Mouse (Mus musculus): ENCODE data around the gene Zdhhc19. TPM values are rescaled to one million over a fixed set of nuclear protein-coding genes. Genes with fewer than 3 reads are reported as not detected.

Gene Zdhhc19
- polyA plus RNA-seq, 1 experiment = 0.42 TPM

GRCm38 (mm10) chr16:32572528-32572927 is 76.5 kb downstream of the Zdhhc19 start:
- H3K27ac ChIP-seq (ENCODE audit: insufficient read depth, low read depth, low read length) = no peak overlapping the region
- no peaks in the 10 kb centered on the region for H3K36me3 ChIP-seq (ENCODE audit: control insufficient read depth, insufficient read depth, low read length)
- H3K4me1 ChIP-seq (ENCODE audit: control insufficient read depth, insufficient read depth, insufficient read length, low read length) = no peaks in the 10 kb centered on the region
- TF ChIP-seq POLR2A (IDR thresholded peaks at IDR 0.05; ENCODE audit: low read depth, low read length) = no peak
- no peak for TF ChIP-seq CTCF (IDR thresholded peaks at IDR 0.05; ENCODE audit: extremely low read depth, insufficient read length, insufficient replicate concordance, low read depth, low read length)
- 42% methylated on average over 4 of the region's 4 CpGs for whole genome bisulfite sequencing
- no peak overlapping the region for H3K4me3 ChIP-seq (ENCODE audit: low read depth, low read length)
- H3K27me3 ChIP-seq (ENCODE audit: control insufficient read depth, insufficient read depth, low read length) = no peaks in the 10 kb centered on the region

GRCm38 (mm10) chr16:32586482-32586881 is 90.4 kb downstream of the Zdhhc19 start:
- Histone ChIP-seq H3K4me3 (ENCODE audit: low read depth, low read length) (no peak overlapping the region), H3K27me3 (ENCODE audit: control insufficient read depth, insufficient read depth, low read length) (no peaks in the 10 kb centered on the region), H3K27ac (ENCODE audit: insufficient read depth, low read depth, low read length) (no peak overlapping the region), H3K4me1 (ENCODE audit: control insufficient read depth, insufficient read depth, insufficient read length, low read length) (peaks cover 5% of the 10 kb centered on the region; the same call in 1 of the 2 replicates), H3K36me3 (ENCODE audit: control insufficient read depth, insufficient read depth, low read length) (no peaks in the 10 kb centered on the region)
- WGBS = 84% methylated on average over 4 of the region's 4 CpGs
- TF ChIP-seq POLR2A (IDR thresholded peaks at IDR 0.05; ENCODE audit: low read depth, low read length) = no peak
- no peak for TF ChIP-seq CTCF (IDR thresholded peaks at IDR 0.05; ENCODE audit: extremely low read depth, insufficient read length, insufficient replicate concordance, low read depth, low read length)

- no peak for TF ChIP-seq POLR2A (IDR thresholded peaks at IDR 0.05; ENCODE audit: low read depth, low read length)
- no peak for TF ChIP-seq CTCF (IDR thresholded peaks at IDR 0.05; ENCODE audit: extremely low read depth, insufficient read length, insufficient replicate concordance, low read depth, low read length)
- Histone ChIP-seq H3K4me3 (ENCODE audit: low read depth, low read length) (no peak overlapping the region), H3K4me1 (ENCODE audit: control insufficient read depth, insufficient read depth, insufficient read length, low read length) (peaks cover 5% of the 10 kb centered on the region; the same call in 1 of the 2 replicates), H3K36me3 (ENCODE audit: control insufficient read depth, insufficient read depth, low read length) (no peaks in the 10 kb centered on the region), H3K27me3 (ENCODE audit: control insufficient read depth, insufficient read depth, low read length) (no peaks in the 10 kb centered on the region), H3K27ac (ENCODE audit: insufficient read depth, low read depth, low read length) (no peak overlapping the region)
- 42% methylated on average over 3 of the region's 3 CpGs for WGBS
These were observed 92.5 kb downstream of the Zdhhc19 start for GRCm38 (mm10) chr16:32588568-32588967.

GRCm38 (mm10) chr16:32591521-32591920 is 95.5 kb downstream of the Zdhhc19 start:
- WGBS = 93% methylated on average over 8 of the region's 8 CpGs
- H3K27ac ChIP-seq (ENCODE audit: insufficient read depth, low read depth, low read length) = no peak overlapping the region

GRCm38 (mm10) chr16:32593283-32593805 is 97.3 kb downstream of the Zdhhc19 start:
- Histone ChIP-seq H3K4me3 (ENCODE audit: low read depth, low read length) (no peak overlapping the region), H3K4me1 (ENCODE audit: control insufficient read depth, insufficient read depth, insufficient read length, low read length) (peaks cover 2% of the 10 kb centered on the region; the same call in 1 of the 2 replicates), H3K27ac (ENCODE audit: insufficient read depth, low read depth, low read length) (no peak overlapping the region), H3K36me3 (ENCODE audit: control insufficient read depth, insufficient read depth, low read length) (no peaks in the 10 kb centered on the region), H3K27me3 (ENCODE audit: control insufficient read depth, insufficient read depth, low read length) (no peaks in the 10 kb centered on the region)
- 75% methylated on average over 5 of the region's 5 CpGs for WGBS
- no peak for TF ChIP-seq POLR2A (IDR thresholded peaks at IDR 0.05; ENCODE audit: low read depth, low read length)
- TF ChIP-seq CTCF (IDR thresholded peaks at IDR 0.05; ENCODE audit: extremely low read depth, insufficient read length, insufficient replicate concordance, low read depth, low read length) = no peak

More at GRCm38 (mm10) chr16:32591521-32591920, 95.5 kb downstream of the Zdhhc19 start:
- Histone ChIP-seq H3K36me3 (ENCODE audit: control insufficient read depth, insufficient read depth, low read length) (no peaks in the 10 kb centered on the region), H3K27me3 (ENCODE audit: control insufficient read depth, insufficient read depth, low read length) (no peaks in the 10 kb centered on the region), H3K4me3 (ENCODE audit: low read depth, low read length) (no peak overlapping the region), H3K4me1 (ENCODE audit: control insufficient read depth, insufficient read depth, insufficient read length, low read length) (peaks cover 6% of the 10 kb centered on the region; the same call in 1 of the 2 replicates)
- no peak for TF ChIP-seq POLR2A (IDR thresholded peaks at IDR 0.05; ENCODE audit: low read depth, low read length)

- peaks cover 1% of the 10 kb centered on the region; the same call in 1 of the 2 replicates for H3K4me1 ChIP-seq (ENCODE audit: control insufficient read depth, insufficient read depth, insufficient read length, low read length)
- WGBS = 73% methylated on average over 5 of the region's 5 CpGs
These were observed 97.9 kb downstream of the Zdhhc19 start for GRCm38 (mm10) chr16:32593916-32594315.

GRCm38 (mm10) chr16:32594701-32595100 is 98.6 kb downstream of the Zdhhc19 start:
- Histone ChIP-seq H3K4me3 (ENCODE audit: low read depth, low read length) (no peak overlapping the region), H3K36me3 (ENCODE audit: control insufficient read depth, insufficient read depth, low read length) (no peaks in the 10 kb centered on the region), H3K27ac (ENCODE audit: insufficient read depth, low read depth, low read length) (no peak overlapping the region), H3K27me3 (ENCODE audit: control insufficient read depth, insufficient read depth, low read length) (no peaks in the 10 kb centered on the region), H3K4me1 (ENCODE audit: control insufficient read depth, insufficient read depth, insufficient read length, low read length) (peaks cover 1% of the 10 kb centered on the region; the same call in 1 of the 2 replicates)
- TF ChIP-seq POLR2A (IDR thresholded peaks at IDR 0.05; ENCODE audit: low read depth, low read length) = no peak
- no peak for TF ChIP-seq CTCF (IDR thresholded peaks at IDR 0.05; ENCODE audit: extremely low read depth, insufficient read length, insufficient replicate concordance, low read depth, low read length)
- WGBS = 85% methylated on average over 5 of the region's 5 CpGs

More at GRCm38 (mm10) chr16:32593916-32594315, 97.9 kb downstream of the Zdhhc19 start:
- Histone ChIP-seq H3K27me3 (ENCODE audit: control insufficient read depth, insufficient read depth, low read length) (no peaks in the 10 kb centered on the region), H3K36me3 (ENCODE audit: control insufficient read depth, insufficient read depth, low read length) (no peaks in the 10 kb centered on the region), H3K4me3 (ENCODE audit: low read depth, low read length) (no peak overlapping the region), H3K27ac (ENCODE audit: insufficient read depth, low read depth, low read length) (no peak overlapping the region)
- TF ChIP-seq POLR2A (IDR thresholded peaks at IDR 0.05; ENCODE audit: low read depth, low read length) (no peak), CTCF (IDR thresholded peaks at IDR 0.05; ENCODE audit: extremely low read depth, insufficient read length, insufficient replicate concordance, low read depth, low read length) (no peak)

Data from small intestine, adult 2 months (tissue).